Mouse (Mus musculus) lung, postnatal 25 days (tissue): ENCODE measurements around the gene Gm5941.
"Not testable (repeated sequence)": the region's sequence is repeated elsewhere in the genome, so short reads cannot be mapped to it uniquely, and the experiment has no call there.

Source experiments
- DNase-seq: peaks from one replicate; pipeline ENCODE4 v3.0.0; 2022; ENCODE audit warnings: low spot score

The Gm5941 gene

GRCm38 (mm10) chrX:92489649-92490048 lies at the start of gene Gm5941:
TSS of gene Gm5941 (plus strand) at chrX:92489949.
- not testable (repeated sequence) for DNase-seq

GRCm38 (mm10) chrX:92460496-92460895 lies 29.3 kb upstream of the Gm5941 start:
- no peak for DNase-seq

DNA sequence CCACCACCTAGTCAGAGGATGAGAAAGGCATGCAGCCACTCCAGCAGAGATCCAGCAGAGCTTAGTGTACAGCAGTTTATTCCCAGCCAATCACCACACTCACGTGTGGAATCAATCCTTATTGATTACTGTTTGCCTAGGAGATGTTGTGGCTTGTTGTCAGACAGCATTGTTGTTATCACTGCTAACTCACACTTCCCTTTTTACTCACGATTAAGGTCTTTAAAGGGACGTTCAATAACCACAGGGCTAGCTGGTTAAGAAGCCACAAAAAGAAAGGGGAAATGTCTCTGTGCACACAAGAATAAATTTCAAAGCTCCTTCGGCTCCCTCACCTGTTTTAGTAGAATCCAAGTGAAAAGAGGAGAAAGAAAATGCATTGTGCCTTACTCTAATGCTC lies 25.0 kb upstream of the Gm5941 start:
- DNase-seq = no peak

DNA sequence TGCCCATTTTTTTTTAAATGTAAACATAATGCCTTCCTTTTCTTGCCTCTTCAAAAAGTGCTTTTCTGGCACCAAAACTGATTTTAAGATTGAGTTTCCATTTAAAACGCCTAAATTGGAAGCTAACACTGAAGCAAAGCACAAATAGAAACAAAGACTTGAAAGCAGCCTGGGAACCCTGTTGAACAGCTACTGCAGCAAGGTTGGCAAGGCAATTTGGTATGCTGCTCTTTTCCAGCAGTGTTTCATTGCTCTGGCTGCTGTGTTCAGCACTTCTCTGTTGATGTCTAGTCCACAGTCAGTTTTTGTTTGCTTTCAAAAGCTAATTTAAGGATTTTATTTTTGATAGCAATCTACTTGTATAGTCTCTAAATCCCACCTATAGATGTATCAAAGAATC lies 8.5 kb downstream of the Gm5941 start:
- no peak for DNase-seq

GRCm38 (mm10) chrX:92527826-92528225 lies 38.1 kb downstream of the Gm5941 start:
- no peak for DNase-seq
